Mouse (Mus musculus): ENCODE results near the gene Invs. TPM values are rescaled to one million over a fixed set of nuclear protein-coding genes. Genes with fewer than 3 reads are reported as not detected.

The Invs gene
- total and polyA plus RNA-seq, 3 experiments, result 2.5 to 2.7 TPM; not detected in 1

DNA sequence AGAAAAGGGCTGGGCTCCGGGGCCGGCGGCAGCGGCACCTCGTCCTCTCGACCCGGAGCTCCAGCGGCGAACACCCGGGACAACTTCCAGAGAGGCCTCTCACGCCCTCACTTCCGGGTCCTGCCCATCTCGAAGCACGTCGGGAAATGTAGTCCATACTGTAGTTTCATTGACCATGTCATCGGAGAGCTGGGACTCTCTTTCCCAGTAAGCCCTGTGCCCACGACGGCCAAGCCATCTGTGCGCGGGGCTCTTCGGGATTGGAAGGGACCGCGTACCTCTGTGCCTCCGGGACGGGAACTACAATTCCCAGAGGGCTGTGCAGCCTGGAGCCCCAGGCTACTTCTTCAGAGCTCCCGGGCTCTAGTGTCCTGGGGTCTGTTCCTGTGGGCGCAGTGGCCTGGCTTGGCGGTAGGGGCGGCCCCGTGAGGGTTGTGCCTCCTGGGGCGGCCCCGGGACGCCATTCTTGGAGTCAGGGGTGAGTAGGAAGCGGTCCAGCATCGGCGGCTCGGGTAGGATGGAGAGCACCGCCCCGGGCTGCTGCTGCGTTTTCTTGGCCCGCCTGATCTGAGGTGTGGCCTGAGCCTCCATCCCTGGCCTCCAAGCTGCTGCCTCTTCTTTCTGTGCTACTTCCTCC is at the start of gene Invs, which contains the start of gene Erp44 (continued):
- TF ChIP-seq NRF1 (IDR thresholded peaks at IDR 0.05; ENCODE audit: insufficient read depth, low read depth, low read length, poor library complexity, severe bottlenecking) (peak; percentile 53; the same call in 1 of the 2 replicates), RCOR1 (IDR thresholded peaks at IDR 0.05; ENCODE audit: low read depth, low read length) (no peak), MYC (IDR thresholded peaks at IDR 0.05; ENCODE audit: low read depth, low read length) (no peak; the same call in none of the 2 replicates)

DNA sequence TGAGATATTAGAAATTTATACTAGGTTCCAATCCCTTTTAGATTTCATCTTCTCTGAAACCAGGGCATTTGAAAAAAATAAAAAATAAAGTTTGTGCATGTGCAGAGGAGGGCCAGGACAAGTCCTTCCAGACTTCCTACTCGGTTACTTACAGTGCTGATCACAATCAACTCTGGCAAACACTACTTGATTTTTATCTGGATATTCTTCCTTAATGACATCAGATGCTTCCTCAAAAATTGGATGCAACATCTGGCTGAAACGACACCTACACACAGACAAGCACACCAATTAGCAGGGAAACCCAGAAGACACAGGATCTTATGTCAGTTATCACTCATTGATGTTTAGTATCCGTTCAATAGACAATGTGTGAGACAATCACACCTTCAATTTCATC is 42.8 kb upstream of the Invs start:
- Histone ChIP-seq H3K4me1 (ENCODE audit: control insufficient read depth in 1 of 2, insufficient read depth in 2 of 2, low read length in 2 of 2) (no peaks in the 10 kb centered on the region), H3K4me3 (ENCODE audit: control insufficient read depth in 1 of 2, insufficient read depth in 1 of 2, low read depth in 2 of 2, low read length in 2 of 2) (no peak overlapping the region), H3K9me3 (replicated peaks; ENCODE audit: insufficient read depth, low read length) (no peaks in the 10 kb centered on the region), H3K9ac (ENCODE audit: control insufficient read depth, low read depth, low read length, poor library complexity, severe bottlenecking) (no peak overlapping the region), H3K27me3 (ENCODE audit: control insufficient read depth in 1 of 2, insufficient read depth in 2 of 2, low read length in 2 of 2) (no peaks in the 10 kb centered on the region), H3K27ac (ENCODE audit: control insufficient read depth, low read depth, low read length) (no peak overlapping the region), H3K79me2 (ENCODE audit: control insufficient read depth, insufficient read depth, low read length, poor library complexity) (no peaks in the 10 kb centered on the region), H3K36me3 (ENCODE audit: control insufficient read depth in 1 of 2, insufficient read depth in 2 of 2, low read length in 2 of 2) (peaks cover 0 to 5% of the 10 kb centered on the region in 2 experiments; a peak in 2 of 4 replicates)
- TF ChIP-seq ZC3H11A (IDR thresholded peaks at IDR 0.05; ENCODE audit: low read depth, low read length) (no peak), MYC (IDR thresholded peaks at IDR 0.05; ENCODE audit: low read depth, low read length) (no peak), MEF2A (IDR thresholded peaks at IDR 0.05; ENCODE audit: extremely low read depth, insufficient replicate concordance, low read depth, low read length, poor library complexity, severe bottlenecking) (no peak), ZKSCAN1 (IDR thresholded peaks at IDR 0.05; ENCODE audit: low read depth, low read length) (no peak), GABPA (IDR thresholded peaks at IDR 0.05; ENCODE audit: low read depth, low read length) (no peak), MAFK (IDR thresholded peaks at IDR 0.05; ENCODE audit: borderline replicate concordance, low read depth, low read length) (no peak), POLR2AphosphoS2 (IDR thresholded peaks at IDR 0.05; ENCODE audit: low read length) (no peak), CTCF (IDR thresholded peaks at IDR 0.05 in 2 of 3, conservative IDR thresholded peaks at IDR 0.05 in 1 of 3; ENCODE audit: control insufficient read depth in 1 of 3, insufficient read depth in 1 of 3, low read depth in 2 of 3, low read length in 3 of 3, poor library complexity in 1 of 3, severe bottlenecking in 1 of 3) (no peak), GATA1 (IDR thresholded peaks at IDR 0.05; ENCODE audit: low read depth, low read length) (no peak), SIN3A (IDR thresholded peaks at IDR 0.05; ENCODE audit: low read length) (no peak), POLR2A (IDR thresholded peaks at IDR 0.05; ENCODE audit: control insufficient read depth in 1 of 2, insufficient read depth in 1 of 2, low read depth in 1 of 2, low read length in 2 of 2, poor library complexity in 1 of 2) (no peak)
- DNase-seq (ENCODE audit: low read depth, low spot score), result no peak

DNA sequence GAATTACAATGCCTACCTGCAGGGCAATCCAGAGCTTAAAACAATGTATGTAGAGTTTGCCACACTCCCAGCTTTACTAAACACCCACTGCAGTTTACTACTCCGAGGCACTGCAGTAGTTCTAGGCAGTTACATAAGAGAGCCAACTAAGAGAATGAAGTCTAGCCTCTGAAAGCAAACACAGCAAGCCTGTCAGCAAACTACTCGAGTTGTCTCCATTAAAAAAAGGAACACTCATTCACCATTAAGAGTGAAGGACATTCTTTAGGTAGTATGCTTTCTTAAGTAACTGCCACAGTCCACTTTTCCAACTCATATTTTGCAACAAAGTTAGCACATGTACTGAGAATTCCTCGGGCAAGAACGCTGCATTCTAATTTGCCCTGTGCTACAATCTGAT is 40.5 kb upstream of the Invs start:
- no peaks in the 10 kb centered on the region for H3K79me2 ChIP-seq (ENCODE audit: control insufficient read depth, insufficient read depth, low read length, poor library complexity)
- H3K9ac ChIP-seq (ENCODE audit: control insufficient read depth, low read depth, low read length, poor library complexity, severe bottlenecking), result no peak overlapping the region
- TF ChIP-seq GABPA (IDR thresholded peaks at IDR 0.05; ENCODE audit: low read depth, low read length) (no peak), CHD1 (IDR thresholded peaks at IDR 0.05; ENCODE audit: low read depth, low read length) (no peak), E2F4 (IDR thresholded peaks at IDR 0.05; ENCODE audit: borderline replicate concordance, low read depth, low read length) (no peak), CHD2 (IDR thresholded peaks at IDR 0.05; ENCODE audit: low read length) (no peak), ZMIZ1 (IDR thresholded peaks at IDR 0.05; ENCODE audit: low read depth, low read length) (no peak), MYC (IDR thresholded peaks at IDR 0.05; ENCODE audit: low read depth, low read length) (no peak), MXI1 (IDR thresholded peaks at IDR 0.05; ENCODE audit: low read depth, low read length) (no peak), POLR2AphosphoS2 (IDR thresholded peaks at IDR 0.05; ENCODE audit: low read length) (no peak)
- no peaks in the 10 kb centered on the region for H3K9me3 ChIP-seq (replicated peaks; ENCODE audit: insufficient read depth, low read length)
- H3K36me3 ChIP-seq (ENCODE audit: control insufficient read depth in 1 of 2, insufficient read depth in 2 of 2, low read length in 2 of 2), result peaks cover 1 to 5% of the 10 kb centered on the region in 2 experiments; a peak in 3 of 4 replicates
- no peaks in the 10 kb centered on the region for H3K27me3 ChIP-seq (ENCODE audit: control insufficient read depth in 1 of 2, insufficient read depth in 2 of 2, low read length in 2 of 2)
- no peak for DNase-seq (ENCODE audit: low read depth, low spot score)
- H3K27ac ChIP-seq (ENCODE audit: control insufficient read depth, low read depth, low read length), result no peak overlapping the region
- H3K4me3 ChIP-seq (ENCODE audit: control insufficient read depth in 1 of 2, insufficient read depth in 1 of 2, low read depth in 2 of 2, low read length in 2 of 2), result no peak overlapping the region
- no peaks in the 10 kb centered on the region; a peak in 1 of 4 replicates for H3K4me1 ChIP-seq (ENCODE audit: control insufficient read depth in 1 of 2, insufficient read depth in 2 of 2, low read length in 2 of 2)
